Mouse (Mus musculus) left cerebral cortex, postnatal 4 days (tissue): ENCODE data around the gene St7l. TPM values are rescaled to one million over a fixed set of nuclear protein-coding genes. Genes with fewer than 3 reads are reported as not detected.
A peak's percentile ranks its signal among the peaks of the same experiment; 100 is the strongest.
"Not testable (repeated sequence)": the region's sequence is repeated elsewhere in the genome, so short reads cannot be mapped to it uniquely, and the experiment has no call there.

ENCODE experiments used
- DNase-seq: peaks from one replicate; pipeline ENCODE4 v3.0.0-alpha.2; 2022
- intact Hi-C: fragments of 180-260 bp; cut with DNase I; formaldehyde crosslinking; loops from one replicate; pipeline ENCODE4 v1.15.1; 2025
- total RNA-seq, 2 experiments: library from RNA; stranded (reverse); gene quantifications; 2 replicates each; pipeline ENCODE4 v1.2.3; 2021

Gene St7l
- 10 to 100 TPM; 37.4 to 40.9 TPM for total RNA-seq

DNA sequence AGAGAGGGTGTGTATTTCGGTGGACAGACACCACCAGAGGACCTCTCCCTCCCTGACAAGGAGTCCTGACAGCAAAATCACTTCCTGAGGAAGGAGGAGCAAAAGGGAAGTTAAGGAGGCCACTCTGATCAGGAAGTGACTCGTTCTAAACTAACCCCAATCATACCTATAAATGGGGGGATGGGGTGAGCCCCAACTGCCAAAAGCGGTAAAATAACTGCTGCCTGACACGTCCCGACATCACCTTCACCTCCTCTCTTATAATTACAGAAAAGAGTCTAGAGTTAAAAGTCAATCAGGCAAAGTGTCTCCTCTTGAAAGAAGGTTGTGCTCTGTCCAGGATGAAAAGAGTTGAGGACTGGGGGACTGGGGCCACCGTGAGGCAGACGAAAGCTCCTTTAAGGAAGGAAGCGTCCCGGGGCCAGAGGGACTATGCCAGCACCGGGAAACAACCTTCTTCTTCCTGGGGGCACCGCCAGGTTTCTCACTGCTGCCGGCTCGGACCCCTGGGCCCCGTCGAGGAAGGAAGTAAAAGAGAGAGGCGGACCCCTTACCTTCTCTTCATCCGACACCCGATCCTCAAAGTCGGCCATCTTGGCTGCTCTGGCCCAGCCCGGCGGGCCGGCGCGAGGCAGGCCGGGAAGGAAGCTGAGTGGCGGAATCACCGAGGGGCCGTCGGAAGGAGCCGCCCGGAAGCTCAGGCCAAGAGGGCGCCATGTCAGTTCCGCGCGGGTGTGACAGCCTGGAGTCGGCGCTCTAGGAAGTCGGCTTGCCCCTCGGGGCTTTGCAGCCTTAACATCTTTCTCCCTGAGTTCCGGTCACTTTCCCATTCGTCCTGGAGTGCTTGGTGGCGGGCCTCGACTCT lies at the start of gene St7l, which contains the start of gene Capza1:
TSS of gene St7l (plus strand) at position 220 of the 865 bp plus-strand sequence.
TSS of gene Capza1 (minus strand) at position 720 of the 865 bp plus-strand sequence.
- intact Hi-C loops, result no loop called here
- peak; percentile 91 for DNase-seq

DNA sequence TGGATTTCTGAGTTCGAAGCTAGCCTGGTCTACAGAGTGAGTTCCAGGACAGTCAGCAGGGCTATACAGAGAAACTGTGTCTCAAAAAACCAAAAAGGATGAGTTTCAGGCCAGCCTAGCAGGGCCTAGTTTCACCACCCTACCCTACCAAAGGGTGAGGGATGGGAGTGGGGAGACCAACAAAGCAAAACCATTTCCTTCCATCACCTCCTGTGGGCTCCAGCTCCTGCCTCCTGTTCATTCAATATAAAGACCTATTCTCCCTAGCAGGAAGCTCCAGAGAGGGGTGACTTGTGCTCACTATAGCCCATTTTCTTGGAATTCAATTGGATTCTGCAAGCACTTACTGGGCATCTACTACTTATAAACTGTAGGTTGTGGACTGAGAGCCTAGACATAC lies 49.1 kb upstream of the St7l start:
- no peak for DNase-seq
- intact Hi-C loops, result no loop called here

DNA sequence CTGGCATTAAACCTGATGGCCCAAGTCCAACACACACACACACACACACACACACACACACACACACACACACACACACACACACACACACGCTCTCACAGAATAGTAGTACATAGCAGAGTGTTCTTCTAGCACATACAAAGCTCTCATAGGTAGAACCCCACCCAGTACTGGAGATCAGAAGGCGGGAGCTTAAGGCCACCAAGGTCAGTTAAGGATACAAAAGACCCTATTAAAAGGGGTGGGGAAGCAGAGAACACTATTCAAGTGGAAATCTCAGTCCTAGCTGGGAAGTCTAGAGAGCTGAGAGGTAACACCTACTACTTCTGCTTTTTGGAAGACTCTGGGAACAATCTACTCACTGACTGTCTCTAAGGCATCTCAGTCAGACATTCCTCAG lies 48.5 kb upstream of the St7l start:
- intact Hi-C loops, result no loop called here
- DNase-seq, result no peak

DNA sequence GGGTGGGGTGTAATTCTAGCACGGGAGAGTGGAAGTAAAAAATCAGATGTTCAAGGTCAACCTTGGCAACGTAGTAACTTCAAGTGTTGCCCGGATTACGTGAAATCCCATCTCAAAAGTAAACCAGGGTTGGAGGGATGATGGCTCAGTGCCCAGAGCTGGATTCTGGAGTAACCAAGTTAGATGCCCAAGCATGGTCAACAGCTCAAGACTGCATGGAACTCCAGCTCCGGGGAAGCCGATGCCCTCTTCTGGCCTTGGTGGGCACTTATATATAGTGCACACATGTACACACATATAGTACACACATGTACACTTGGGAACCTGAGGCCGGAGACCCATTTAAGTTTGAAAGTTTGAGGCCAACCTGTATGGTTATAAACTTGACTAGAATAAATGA lies 47.7 kb upstream of the St7l start:
- intact Hi-C loops, result loop anchor here (2.0 kb wide), 1 partner anchor 35 kb away; no protein-coding TSS in a partner anchor
- no peak for DNase-seq

DNA sequence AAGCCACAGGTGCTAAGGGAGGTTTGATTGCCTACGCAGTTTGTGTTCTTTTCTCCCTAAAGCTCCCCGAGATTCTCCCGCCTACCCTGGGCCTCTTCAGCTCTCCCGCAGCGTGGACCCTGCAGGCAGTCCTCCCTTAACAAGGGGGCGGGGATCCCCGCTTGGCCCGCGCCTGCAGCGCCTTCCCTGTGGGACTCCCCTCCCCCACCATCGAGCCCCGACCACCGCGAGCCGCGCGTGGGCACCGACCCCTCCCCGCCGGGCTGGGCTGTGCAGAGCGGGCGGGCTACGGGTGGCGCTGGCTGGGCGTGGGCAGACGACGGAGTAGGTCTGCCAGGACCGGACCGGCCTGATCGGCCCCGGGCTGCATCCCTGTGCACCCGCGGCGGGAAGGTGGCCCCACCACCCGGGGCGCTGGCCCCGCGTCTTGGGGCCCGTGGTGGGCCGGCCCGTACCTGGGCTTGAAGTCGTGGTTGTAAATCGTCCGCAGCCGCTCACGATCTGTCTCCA lies 46.3 kb upstream of the St7l start:
- intact Hi-C loops, result loop anchor here (2.0 kb wide), 1 partner anchor 33 kb away; no protein-coding TSS in a partner anchor
- peak; percentile 47 for DNase-seq

DNA sequence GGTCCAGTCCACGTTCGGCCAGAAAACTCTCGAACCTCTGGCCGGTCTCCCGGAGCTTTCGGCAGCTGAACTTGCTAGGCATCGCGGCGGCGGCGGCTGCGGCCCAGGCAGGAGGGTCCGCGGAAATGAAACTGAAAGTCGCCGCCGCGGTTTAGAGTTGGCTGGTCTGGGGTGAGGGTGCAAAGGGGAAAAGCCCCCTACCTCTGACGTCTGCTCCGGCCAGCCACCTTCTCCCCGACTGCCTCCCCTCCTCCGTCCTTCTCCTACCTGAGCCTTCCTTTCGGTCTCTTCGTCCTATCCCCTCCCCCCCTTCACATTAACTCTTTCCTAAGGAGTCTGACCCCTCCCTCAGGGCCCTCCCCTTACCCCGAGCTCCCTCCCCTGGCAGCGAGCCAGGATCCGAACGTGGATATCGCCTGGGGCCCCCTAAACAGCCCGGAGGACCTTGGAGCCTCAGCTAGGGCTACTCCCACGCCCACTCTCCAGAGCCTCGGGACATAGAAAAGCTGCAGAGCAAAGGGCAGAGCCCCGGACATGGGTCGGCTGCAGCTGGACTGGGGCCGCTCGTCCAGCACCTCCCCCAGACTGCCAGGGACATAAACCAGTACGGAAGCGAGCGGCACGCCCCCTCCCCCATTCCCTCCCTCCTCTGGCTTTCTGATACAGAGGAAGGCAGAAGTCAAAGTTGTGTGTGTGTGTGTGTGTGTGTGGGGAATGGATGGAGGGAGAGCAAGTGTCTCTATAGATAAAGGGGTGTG lies 45.6 kb upstream of the St7l start, which contains the start of gene Mov10:
TSS of gene Mov10 (minus strand) at position 573 of the 758 bp plus-strand sequence.
- intact Hi-C loops, result loop anchor here (2.0 kb wide), 1 partner anchor 33 kb away; no protein-coding TSS in a partner anchor
- DNase-seq, result peak; percentile 58

DNA sequence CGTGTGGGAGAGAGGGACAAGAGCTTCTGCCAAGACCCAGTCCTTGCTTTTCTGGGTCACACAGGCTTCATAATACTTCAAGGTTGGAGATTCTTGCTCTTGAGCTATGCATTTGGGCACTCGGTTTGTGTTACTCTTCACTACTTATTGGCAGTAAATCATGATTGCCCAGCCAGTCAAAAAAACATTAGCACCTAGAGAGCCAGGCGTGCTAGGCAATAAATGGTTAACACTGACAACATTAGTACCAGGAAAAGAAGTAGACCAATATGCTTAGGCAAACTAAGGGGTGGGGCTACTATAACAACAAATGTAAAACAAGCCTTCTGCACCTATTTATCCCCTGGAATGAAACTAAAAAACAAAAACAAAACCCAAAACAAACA lies 45.1 kb upstream of the St7l start:
- intact Hi-C loops, result no loop called here
- DNase-seq, result no peak

DNA sequence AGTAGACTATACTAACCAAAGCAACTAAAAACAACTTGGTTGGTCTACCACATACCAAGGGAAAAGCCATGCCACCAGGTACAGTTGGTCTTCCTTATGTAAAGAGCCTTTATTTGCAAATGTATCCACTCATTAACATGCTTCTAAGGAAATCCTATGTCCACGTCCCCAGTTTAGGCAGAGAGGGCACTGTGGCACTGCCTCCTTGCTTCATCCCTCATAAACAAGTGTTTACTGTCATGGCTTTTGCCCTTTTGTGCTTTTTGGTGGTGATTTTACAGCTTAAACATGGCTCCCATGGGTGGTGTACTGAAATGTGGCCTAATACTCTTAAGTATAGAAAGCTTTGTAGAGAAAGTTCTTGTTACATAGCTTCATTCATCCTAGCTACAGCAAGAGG lies 43.4 kb upstream of the St7l start:
- no peak for DNase-seq

DNA sequence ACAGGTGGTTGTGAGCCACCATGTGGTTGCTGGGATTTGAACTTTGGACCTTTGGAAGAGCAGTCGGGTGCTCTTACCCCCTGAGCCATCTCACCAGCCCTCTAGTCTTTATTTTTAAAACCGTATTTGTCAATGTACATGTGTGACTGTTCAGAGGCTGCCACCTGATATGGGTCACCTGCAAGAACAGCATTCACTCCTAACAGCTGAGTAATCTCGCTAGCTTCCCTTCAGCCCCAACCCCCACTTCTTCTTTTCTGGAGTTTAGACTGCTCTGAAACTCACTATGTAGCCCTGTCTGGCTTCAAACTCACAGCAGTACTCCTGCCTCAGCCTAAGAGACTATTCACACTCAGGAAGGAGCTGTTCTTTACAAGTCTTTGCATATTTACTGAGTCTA lies 41.4 kb upstream of the St7l start:
- no peak for DNase-seq
- intact Hi-C loops, result no loop called here

More for the DNA sequence above, 43.4 kb upstream of the St7l start:
- intact Hi-C loops, result no loop called here

DNA sequence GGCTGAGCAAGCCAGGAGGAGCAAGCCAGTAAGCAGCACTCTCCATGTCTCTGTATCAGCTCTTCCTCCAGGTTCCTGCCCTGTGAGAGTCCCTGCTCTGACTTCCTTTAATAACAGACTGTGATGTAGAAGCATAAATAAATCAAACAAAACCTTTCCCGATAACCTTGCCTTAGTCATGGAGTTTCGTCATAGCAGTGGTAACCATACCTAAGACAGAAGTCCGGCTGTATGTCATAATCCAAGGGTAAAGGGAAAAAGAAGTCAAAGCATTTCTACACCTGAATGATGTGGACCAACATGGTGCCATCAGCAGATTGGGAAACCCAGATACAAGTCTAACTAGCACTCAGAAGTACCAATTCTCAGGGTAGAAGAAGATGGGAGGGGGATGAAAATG lies 28.0 kb upstream of the St7l start:
- intact Hi-C loops, result loop anchor here (5.0 kb wide), 1 partner anchor 47 kb away; no protein-coding TSS in a partner anchor
- DNase-seq, result no peak

DNA sequence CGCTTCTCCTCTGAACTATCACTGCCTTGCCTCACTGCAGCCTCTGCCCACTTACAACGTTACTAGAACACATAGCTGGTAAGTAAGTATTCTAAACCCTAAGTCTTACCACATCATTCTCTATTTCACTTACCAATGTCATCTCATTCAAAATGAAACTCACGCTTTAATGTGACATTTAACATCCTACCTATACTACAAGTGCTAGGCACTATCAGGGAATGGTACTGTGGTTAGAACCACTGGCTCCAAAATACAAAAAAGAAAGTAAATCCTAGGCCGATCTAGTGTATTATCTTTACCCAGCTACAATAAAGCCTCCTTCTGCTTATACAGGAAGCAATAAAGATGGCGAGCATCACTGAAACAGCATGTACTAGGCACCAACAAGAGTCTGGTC lies 22.8 kb upstream of the St7l start:
- intact Hi-C loops, result no loop called here
- DNase-seq, result no peak

DNA sequence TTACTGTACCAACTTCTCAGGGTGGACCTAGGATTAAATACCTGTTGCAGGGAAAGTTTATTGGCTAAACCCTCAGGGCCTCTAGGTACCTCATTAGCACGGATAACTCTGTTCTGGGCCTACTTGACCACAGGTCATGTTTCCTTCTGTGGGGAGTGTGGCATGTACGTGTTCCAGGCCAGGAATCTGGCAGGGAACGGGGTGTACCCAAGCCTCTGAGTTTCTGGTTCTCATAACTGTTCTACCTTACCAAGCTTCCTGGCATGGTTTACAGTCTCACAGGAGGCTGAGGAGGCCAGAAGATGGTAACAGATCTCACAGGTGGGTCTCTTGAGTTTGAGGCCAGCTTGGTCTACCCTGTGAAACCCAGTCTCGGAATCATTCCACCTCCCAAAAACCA lies 17.2 kb upstream of the St7l start:
- no peak for DNase-seq
- intact Hi-C loops, result no loop called here

DNA sequence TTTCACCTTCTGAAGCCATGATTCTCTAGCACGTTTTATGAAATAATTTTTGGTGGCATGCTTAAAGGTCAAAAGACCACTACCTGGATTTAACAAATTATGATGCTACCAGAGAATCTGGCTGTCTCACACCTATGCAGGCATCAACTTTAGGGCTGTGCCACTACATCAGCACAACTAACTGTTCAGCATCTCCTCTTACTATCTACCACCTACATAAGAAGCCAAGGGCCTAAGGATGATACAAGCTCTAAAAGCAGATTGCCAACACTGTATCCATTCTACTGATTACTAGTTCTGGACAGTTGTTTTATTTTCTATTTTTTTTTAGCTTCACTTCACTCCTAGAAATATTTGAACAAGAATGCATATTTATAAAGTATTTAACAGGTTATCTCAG lies 9.3 kb upstream of the St7l start:
- DNase-seq, result no peak
- intact Hi-C loops, result no loop called here

DNA sequence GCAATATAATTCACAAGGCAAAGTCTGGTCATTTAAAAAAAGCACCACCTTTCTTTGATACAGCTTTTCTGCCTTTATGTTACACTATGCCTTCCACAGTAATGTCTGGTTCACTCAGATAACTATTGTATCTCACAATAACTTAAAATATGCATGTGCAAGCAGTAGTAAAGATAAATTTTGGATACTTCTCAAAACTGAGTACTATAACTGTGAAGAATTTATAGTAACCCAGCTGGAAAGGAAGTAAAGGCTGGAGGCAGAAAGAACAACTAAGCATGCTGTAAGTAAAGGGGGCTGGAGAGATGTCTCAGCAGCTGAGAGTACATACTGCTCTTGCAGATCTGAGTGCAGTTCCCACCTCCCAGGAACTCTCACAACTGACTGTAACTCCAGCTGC lies 8.9 kb upstream of the St7l start:
- DNase-seq, result no peak
- intact Hi-C loops, result no loop called here

DNA sequence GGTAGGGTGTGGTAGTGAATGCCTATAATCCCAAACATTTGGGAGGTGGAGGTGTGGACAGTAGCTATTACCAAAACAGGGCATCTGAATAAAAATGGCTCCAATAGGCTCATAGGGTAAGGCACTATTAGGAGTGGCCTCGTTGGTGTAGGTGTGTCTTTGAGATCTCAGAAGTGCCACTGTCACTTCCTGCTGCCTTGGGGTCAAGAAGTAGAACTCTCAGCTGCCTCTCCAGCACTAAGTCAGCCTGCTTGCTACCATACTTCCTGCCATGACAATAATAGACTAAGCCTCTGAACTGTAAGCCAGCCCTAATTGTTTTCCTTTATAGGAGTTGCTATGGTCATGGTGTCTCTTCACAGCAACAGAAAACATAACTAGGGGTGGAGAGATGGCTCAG lies 7.7 kb upstream of the St7l start:
- intact Hi-C loops, result no loop called here
- no peak for DNase-seq

DNA sequence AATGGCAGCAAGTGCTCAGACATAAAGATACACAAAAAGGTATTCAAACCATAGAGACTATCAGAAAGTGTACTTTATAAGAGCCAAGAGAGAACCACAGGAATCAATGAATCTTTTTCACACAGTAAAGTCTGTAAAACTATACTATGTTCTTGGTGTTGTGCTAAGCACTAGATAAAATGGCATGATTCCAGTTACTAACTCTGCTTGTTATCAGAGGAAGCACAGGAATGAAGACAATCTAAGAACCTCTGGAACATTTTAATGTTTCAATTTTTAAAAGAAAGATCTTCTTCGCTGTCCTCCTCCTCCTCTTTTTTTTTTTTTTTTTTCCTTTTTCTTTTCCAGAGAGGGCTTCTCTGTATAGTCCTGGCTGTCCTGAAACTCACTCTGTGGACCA lies 5.2 kb upstream of the St7l start:
- DNase-seq, result no peak
- intact Hi-C loops, result no loop called here

DNA sequence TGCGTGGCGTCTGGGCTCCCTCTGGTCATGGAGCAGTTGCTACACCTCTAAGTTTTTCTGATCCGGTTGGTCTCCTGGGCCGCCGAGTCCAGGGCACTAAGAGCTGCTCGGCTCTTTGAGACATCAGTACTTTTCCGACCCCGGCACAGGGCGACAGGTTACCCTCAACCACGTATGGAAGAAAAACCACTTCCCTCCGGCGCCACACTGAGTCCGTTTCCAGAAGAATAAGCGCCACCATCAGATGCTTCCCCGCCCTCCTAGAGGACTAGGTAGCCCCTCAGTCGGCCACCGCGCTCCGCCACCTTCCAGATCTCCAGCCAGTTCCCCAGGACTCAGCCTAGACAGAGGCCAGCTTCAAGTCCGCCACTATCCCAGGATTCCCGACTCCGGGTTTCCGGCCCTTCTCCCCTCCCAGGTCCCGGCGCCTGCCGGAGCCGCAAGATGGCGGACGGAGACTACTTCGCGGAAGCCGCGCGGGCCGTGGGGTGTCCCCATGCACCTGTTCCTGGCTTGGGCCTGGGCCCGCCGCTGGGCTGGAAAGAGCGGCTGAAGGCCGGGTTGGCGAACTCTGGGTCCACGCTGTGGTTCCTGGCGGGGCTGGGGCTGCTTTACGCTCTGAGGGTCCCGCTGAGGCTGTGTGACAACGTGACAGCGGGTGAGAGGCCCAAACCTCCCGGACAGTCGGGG lies 991 bp downstream of the St7l start:
- peak; percentile 90 for DNase-seq
- intact Hi-C loops, result no loop called here

DNA sequence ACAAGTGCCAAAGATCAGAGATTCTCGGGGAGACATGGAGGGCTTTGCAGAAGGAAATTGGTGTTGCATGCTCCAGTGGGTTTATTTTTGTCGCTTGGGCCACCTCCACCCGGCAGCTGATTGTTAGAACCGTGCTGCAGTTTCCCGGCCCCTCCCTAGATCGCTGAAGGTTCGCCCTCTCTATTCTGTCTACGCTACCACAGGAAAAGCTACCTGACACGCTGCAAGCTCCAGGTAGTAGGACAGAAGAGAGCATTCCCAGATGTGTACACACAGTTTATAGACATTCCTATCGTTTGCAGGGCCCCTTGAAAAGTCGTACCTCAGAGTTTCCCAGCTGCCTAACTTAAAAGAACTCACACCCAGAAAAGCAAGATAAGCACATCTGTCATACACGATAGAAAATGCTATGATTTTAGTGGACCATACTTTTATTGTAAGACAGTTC lies 1.6 kb downstream of the St7l start:
- intact Hi-C loops, result no loop called here
- no peak for DNase-seq

DNA sequence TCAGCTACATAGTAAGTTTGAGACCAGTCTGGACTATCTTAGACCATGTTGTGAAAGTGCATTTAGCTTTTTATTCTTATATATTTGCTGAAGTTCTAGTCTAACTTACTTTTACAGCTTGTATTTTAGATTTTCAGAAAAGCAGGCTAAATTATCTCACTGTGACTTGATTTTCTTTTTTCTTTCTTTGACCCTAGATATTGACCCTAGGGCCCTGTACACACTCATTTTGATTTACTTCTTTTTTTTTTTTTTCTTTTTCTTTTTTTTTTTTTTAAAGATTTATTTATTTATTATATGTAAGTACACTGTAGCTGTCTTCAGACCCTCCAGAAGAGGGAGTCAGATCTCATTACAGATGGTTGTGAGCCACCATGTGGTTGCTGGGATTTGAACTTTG lies 2.9 kb downstream of the St7l start:
- DNase-seq, intact Hi-C loops: not testable (repeated sequence)

DNA sequence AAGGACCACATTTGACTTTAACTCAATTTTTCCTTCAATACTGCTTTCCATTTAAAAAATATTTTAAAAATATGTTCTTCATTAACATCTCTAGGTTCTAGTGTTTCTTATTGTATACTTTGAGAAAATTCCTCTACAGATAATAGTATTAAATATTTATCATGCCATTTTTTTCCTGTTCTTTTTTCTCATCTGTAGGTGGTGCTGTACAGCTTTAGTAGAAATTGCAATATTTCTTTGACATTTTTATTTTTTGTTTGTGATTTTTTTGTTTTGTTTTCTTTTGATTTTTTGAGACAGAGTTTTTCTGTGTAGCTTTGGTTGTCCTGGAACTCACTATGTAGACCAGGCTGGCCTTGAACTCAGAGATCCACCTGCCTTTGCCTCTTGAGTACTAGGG lies 5.8 kb downstream of the St7l start:
- no peak for DNase-seq
- intact Hi-C loops, result no loop called here

DNA sequence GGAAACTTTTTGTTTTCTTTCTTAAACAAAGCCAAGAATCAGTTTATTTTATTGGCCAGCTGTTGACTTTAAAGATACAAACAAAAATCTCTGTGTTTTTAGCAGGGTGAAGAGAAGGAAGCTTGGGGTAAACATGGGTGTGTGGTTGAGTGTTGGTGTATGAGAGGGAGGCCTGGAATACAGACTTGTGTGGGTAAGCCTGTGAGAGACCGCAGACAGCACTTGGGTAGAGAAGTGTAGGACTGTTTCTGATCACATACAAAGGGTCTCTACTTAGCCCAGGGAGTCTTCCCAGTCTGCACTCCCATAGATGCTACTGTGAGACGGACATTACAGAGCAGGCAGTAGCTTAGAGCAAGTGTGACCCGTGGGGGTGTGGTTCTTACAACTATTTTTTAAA lies 24.8 kb downstream of the St7l start:
- intact Hi-C loops, result no loop called here
- no peak for DNase-seq
